Mouse (Mus musculus) midbrain, embryonic 12.5 days (tissue): ENCODE measurements at regions not wholly inside any gene's neighbourhood (a gene's known extent, or its start where the extent isn't known, plus 50 kb on each side); places are given as distances from the start of the nearest gene placed in this dataset.

Source experiments
- ATAC-seq: fragments of 200-750 bp; cut with Nextera tagmentation; 2 replicates; pipeline ENCODE4 v1.8.0; 2017; ENCODE audit warnings: low read depth, moderate TSS enrichment, moderate library complexity; ENCODE audit not compliant: low FRiP score
- H3K27ac ChIP-seq: fragments of 300-500 bp; sonication (generic); replicated peaks from 2 replicates; pipeline ENCODE4 v1.5.1; 2016; ENCODE audit warnings: mild to moderate bottlenecking
- H3K27me3 ChIP-seq: fragments of 300-500 bp; sonication (generic); 2 replicates; pipeline ENCODE4 v1.6.1; 2016; ENCODE audit warnings: mild to moderate bottlenecking
- H3K36me3 ChIP-seq: fragments of 300-500 bp; sonication (generic); 2 replicates; pipeline ENCODE4 v1.6.1; 2016
- H3K4me1 ChIP-seq: fragments of 300-500 bp; sonication (generic); 2 replicates; pipeline ENCODE4 v1.6.1; 2016
- H3K4me2 ChIP-seq: fragments of 300-500 bp; sonication (generic); replicated peaks from 2 replicates; pipeline ENCODE4 v1.6.1; 2016; ENCODE audit warnings: mild to moderate bottlenecking, moderate library complexity
- H3K4me3 ChIP-seq: fragments of 300-500 bp; sonication (generic); 2 replicates; pipeline ENCODE4 v1.5.1; 2016; ENCODE audit warnings: mild to moderate bottlenecking
- H3K9ac ChIP-seq: fragments of 300-500 bp; sonication (generic); replicated peaks from 2 replicates; pipeline ENCODE4 v1.6.1; 2016; ENCODE audit warnings: mild to moderate bottlenecking, moderate library complexity
- H3K9me3 ChIP-seq: fragments of 300-500 bp; sonication (generic); 2 replicates; pipeline ENCODE4 v1.6.1; 2016; ENCODE audit warnings: mild to moderate bottlenecking
- WGBS: fragments of 180-500 bp; shearing (Covaris S2); methylation state at CpG from one replicate; pipeline ENCODE4 v1.1.7; 2016; 5-methylcytosine and 5-hydroxymethylcytosine counted together

- no peak overlapping the region for H3K27ac ChIP-seq
- no peaks in the 10 kb centered on the region for H3K4me1 ChIP-seq
- WGBS, result 72% methylated on average over 4 of the region's 4 CpGs
Measured at GRCm38 (mm10) chr5:39557376-39558001, 197.8 kb downstream of the Hs3st1 start.

GRCm38 (mm10) chr5:39537044-39537443, 218.2 kb downstream of the Hs3st1 start:
- H3K27ac ChIP-seq, result no peak overlapping the region
- peaks cover 4% of the 10 kb centered on the region; the same call in 1 of the 2 replicates for H3K4me1 ChIP-seq
- no peaks in the 10 kb centered on the region for H3K36me3 ChIP-seq
- H3K4me3 ChIP-seq, result no peak overlapping the region
- no peak for ATAC-seq
- no peaks in the 10 kb centered on the region for H3K27me3 ChIP-seq
- H3K4me2 ChIP-seq, result no peak overlapping the region
- WGBS, result 56% methylated on average over 2 of the region's 2 CpGs
- no peak overlapping the region for H3K9ac ChIP-seq
- H3K9me3 ChIP-seq, result no peaks in the 10 kb centered on the region

More at GRCm38 (mm10) chr5:39557376-39558001, 197.8 kb downstream of the Hs3st1 start:
- Histone ChIP-seq H3K9ac (no peak overlapping the region), H3K9me3 (no peaks in the 10 kb centered on the region), H3K4me3 (no peak overlapping the region), H3K4me2 (no peak overlapping the region), H3K36me3 (no peaks in the 10 kb centered on the region), H3K27me3 (no peaks in the 10 kb centered on the region)
- ATAC-seq, result no peak

- WGBS, result 13% methylated on average over 2 of the region's 2 CpGs
- H3K36me3 ChIP-seq, result no peaks in the 10 kb centered on the region
- H3K4me1 ChIP-seq, result peaks cover 4% of the 10 kb centered on the region; the same call in 1 of the 2 replicates
- no peak overlapping the region for H3K4me2 ChIP-seq
- no peak overlapping the region for H3K4me3 ChIP-seq
- H3K9me3 ChIP-seq, result no peaks in the 10 kb centered on the region
- H3K27ac ChIP-seq, result no peak overlapping the region
- no peak for ATAC-seq
- H3K9ac ChIP-seq, result no peak overlapping the region
- H3K27me3 ChIP-seq, result no peaks in the 10 kb centered on the region
Measured at GRCm38 (mm10) chr5:39536351-39536750, 218.9 kb downstream of the Hs3st1 start.

- Histone ChIP-seq H3K9me3 (no peaks in the 10 kb centered on the region), H3K27ac (no peak overlapping the region), H3K27me3 (no peaks in the 10 kb centered on the region), H3K4me3 (no peak overlapping the region), H3K4me1 (no peaks in the 10 kb centered on the region), H3K4me2 (no peak overlapping the region), H3K9ac (no peak overlapping the region), H3K36me3 (no peaks in the 10 kb centered on the region)
- ATAC-seq, result no peak
- 93% methylated on average over 1 of the region's 1 CpGs for WGBS
Measured at GRCm38 (mm10) chr5:39510246-39510645, 245.0 kb downstream of the Hs3st1 start.

- Histone ChIP-seq H3K27me3 (no peaks in the 10 kb centered on the region), H3K9ac (no peak overlapping the region), H3K27ac (no peak overlapping the region), H3K4me1 (no peaks in the 10 kb centered on the region), H3K4me3 (no peak overlapping the region), H3K36me3 (no peaks in the 10 kb centered on the region), H3K4me2 (no peak overlapping the region), H3K9me3 (no peaks in the 10 kb centered on the region)
- no peak for ATAC-seq
- WGBS, result 64% methylated on average over 5 of the region's 5 CpGs
Measured at GRCm38 (mm10) chr5:39482756-39483155, 272.5 kb downstream of the Hs3st1 start.

GRCm38 (mm10) chr5:39458116-39458525, 297.2 kb downstream of the Hs3st1 start:
- H3K9ac ChIP-seq, result no peak overlapping the region
- ATAC-seq, result no peak
- WGBS, result 87% methylated on average over 2 of the region's 2 CpGs
- no peaks in the 10 kb centered on the region for H3K27me3 ChIP-seq
- H3K36me3 ChIP-seq, result no peaks in the 10 kb centered on the region
- H3K27ac ChIP-seq, result no peak overlapping the region
- H3K4me1 ChIP-seq, result no peaks in the 10 kb centered on the region
- no peak overlapping the region for H3K4me3 ChIP-seq
- H3K9me3 ChIP-seq, result no peaks in the 10 kb centered on the region
- no peak overlapping the region for H3K4me2 ChIP-seq

GRCm38 (mm10) chr5:39453706-39454105, 301.6 kb downstream of the Hs3st1 start:
- Histone ChIP-seq H3K36me3 (no peaks in the 10 kb centered on the region), H3K4me3 (no peak overlapping the region), H3K4me2 (no peak overlapping the region), H3K27me3 (no peaks in the 10 kb centered on the region), H3K4me1 (no peaks in the 10 kb centered on the region), H3K9me3 (no peaks in the 10 kb centered on the region), H3K27ac (no peak overlapping the region), H3K9ac (no peak overlapping the region)
- no peak for ATAC-seq

- WGBS, result 92% methylated on average over 3 of the region's 3 CpGs
- H3K4me2 ChIP-seq, result no peak overlapping the region
- H3K9me3 ChIP-seq, result no peaks in the 10 kb centered on the region
- H3K4me1 ChIP-seq, result no peaks in the 10 kb centered on the region
- H3K27me3 ChIP-seq, result no peaks in the 10 kb centered on the region
- no peak for ATAC-seq
- no peaks in the 10 kb centered on the region for H3K36me3 ChIP-seq
- H3K4me3 ChIP-seq, result no peak overlapping the region
- H3K9ac ChIP-seq, result no peak overlapping the region
- no peak overlapping the region for H3K27ac ChIP-seq
Measured at GRCm38 (mm10) chr5:39440817-39441216, 314.5 kb downstream of the Hs3st1 start.

GRCm38 (mm10) chr5:39437463-39438201, 317.6 kb downstream of the Hs3st1 start:
- Histone ChIP-seq H3K4me1 (no peaks in the 10 kb centered on the region), H3K4me3 (no peak overlapping the region), H3K4me2 (no peak overlapping the region), H3K27ac (no peak overlapping the region), H3K27me3 (no peaks in the 10 kb centered on the region), H3K36me3 (no peaks in the 10 kb centered on the region), H3K9ac (no peak overlapping the region), H3K9me3 (no peaks in the 10 kb centered on the region)
- no peak for ATAC-seq
- 74% methylated on average over 4 of the region's 4 CpGs for WGBS

GRCm38 (mm10) chr5:39426053-39426452, 329.2 kb downstream of the Hs3st1 start:
- H3K9ac ChIP-seq, result no peak overlapping the region
- no peaks in the 10 kb centered on the region for H3K36me3 ChIP-seq
- ATAC-seq, result no peak
- H3K4me1 ChIP-seq, result no peaks in the 10 kb centered on the region; the same call in 1 of the 2 replicates
- no peak overlapping the region for H3K27ac ChIP-seq
- H3K27me3 ChIP-seq, result no peaks in the 10 kb centered on the region
- no peak overlapping the region for H3K4me2 ChIP-seq
- no peak overlapping the region for H3K4me3 ChIP-seq
- 69% methylated on average over 3 of the region's 3 CpGs for WGBS
- no peaks in the 10 kb centered on the region for H3K9me3 ChIP-seq

- no peaks in the 10 kb centered on the region for H3K9me3 ChIP-seq
- WGBS, result 71% methylated on average over 9 of the region's 9 CpGs
- H3K27ac ChIP-seq, result no peak overlapping the region
- no peak overlapping the region for H3K4me2 ChIP-seq
- H3K36me3 ChIP-seq, result no peaks in the 10 kb centered on the region
- H3K27me3 ChIP-seq, result no peaks in the 10 kb centered on the region
- no peaks in the 10 kb centered on the region; the same call in 1 of the 2 replicates for H3K4me1 ChIP-seq
- H3K9ac ChIP-seq, result no peak overlapping the region
- no peak for ATAC-seq
- H3K4me3 ChIP-seq, result no peak overlapping the region
Measured at GRCm38 (mm10) chr5:39423720-39424119, 331.6 kb downstream of the Hs3st1 start.

- H3K4me3 ChIP-seq, result no peak overlapping the region
- no peak overlapping the region for H3K4me2 ChIP-seq
- H3K9ac ChIP-seq, result no peak overlapping the region
- H3K9me3 ChIP-seq, result no peaks in the 10 kb centered on the region
- 100% methylated on average over 1 of the region's 1 CpGs for WGBS
- H3K36me3 ChIP-seq, result no peaks in the 10 kb centered on the region
- H3K4me1 ChIP-seq, result peaks cover 12% of the 10 kb centered on the region
- H3K27ac ChIP-seq, result no peak overlapping the region
- ATAC-seq, result no peak
- no peaks in the 10 kb centered on the region for H3K27me3 ChIP-seq
Measured at GRCm38 (mm10) chr5:39418795-39419194, 336.5 kb downstream of the Hs3st1 start.
